Mouse (Mus musculus) urinary bladder, postnatal 36 days (tissue): ENCODE results near the gene Rab44.
"Not testable (repeated sequence)": the region's sequence is repeated elsewhere in the genome, so short reads cannot be mapped to it uniquely, and the experiment has no call there.

Source experiments
- DNase-seq, 2 experiments: peaks; one replicate each; pipeline ENCODE4 v3.0.0; 2022; ENCODE audit warnings: low spot score in 2 of 2, mixed read lengths in 1 of 2

Rab44 gene

GRCm38 (mm10) chr17:29091348-29091944 lies 22.5 kb upstream of the Rab44 start:
- no peak for DNase-seq

GRCm38 (mm10) chr17:29092497-29092896 lies 21.4 kb upstream of the Rab44 start:
- no peak for DNase-seq

- DNase-seq = peak; percentile 90 to 94
Observed at GRCm38 (mm10) chr17:29093110-29093952, 20.6 kb upstream of the Rab44 start.

GRCm38 (mm10) chr17:29093961-29094309 lies 20.0 kb upstream of the Rab44 start:
- DNase-seq = no peak

- peak; percentile 75 to 84 for DNase-seq
Observed at GRCm38 (mm10) chr17:29094310-29095181, 19.4 kb upstream of the Rab44 start.

- peak; percentile 95 to 98 for DNase-seq
Observed at GRCm38 (mm10) chr17:29095201-29095733, 18.7 kb upstream of the Rab44 start.

- DNase-seq = no peak
Observed at GRCm38 (mm10) chr17:29096245-29096644, 17.7 kb upstream of the Rab44 start.

- DNase-seq = peak in 1 of 2 experiments; percentile 46
Observed at GRCm38 (mm10) chr17:29096851-29097561, 16.9 kb upstream of the Rab44 start.

- no peak for DNase-seq
Observed at GRCm38 (mm10) chr17:29098291-29098690, 15.7 kb upstream of the Rab44 start.

- no peak for DNase-seq
Observed at GRCm38 (mm10) chr17:29099076-29099475, 14.9 kb upstream of the Rab44 start.

- DNase-seq = no peak
Observed at GRCm38 (mm10) chr17:29100627-29101026, 13.3 kb upstream of the Rab44 start.

GRCm38 (mm10) chr17:29110356-29110755 lies 3.6 kb upstream of the Rab44 start:
- DNase-seq = not testable (repeated sequence)

GRCm38 (mm10) chr17:29111332-29111731 lies 2.6 kb upstream of the Rab44 start:
- DNase-seq = no peak

GRCm38 (mm10) chr17:29116023-29116422 lies 2.1 kb downstream of the Rab44 start:
- DNase-seq = no peak

GRCm38 (mm10) chr17:29117006-29117648 lies 3.2 kb downstream of the Rab44 start:
- DNase-seq = no peak

- no peak for DNase-seq
Observed at GRCm38 (mm10) chr17:29118057-29118456, 4.1 kb downstream of the Rab44 start.

- DNase-seq = no peak
Observed at GRCm38 (mm10) chr17:29120666-29121065, 6.7 kb downstream of the Rab44 start.

- peak in 1 of 2 experiments; percentile 43 for DNase-seq
Observed at GRCm38 (mm10) chr17:29122817-29123216, 8.9 kb downstream of the Rab44 start.

- DNase-seq = peak; percentile 34 to 43
Observed at GRCm38 (mm10) chr17:29123578-29124174, 9.7 kb downstream of the Rab44 start.

GRCm38 (mm10) chr17:29126561-29126960 lies 12.6 kb downstream of the Rab44 start:
- no peak for DNase-seq
